Mouse (Mus musculus): Measurements from ENCODE around the gene Gm21750.
"Not testable (repeated sequence)": the region's sequence is repeated elsewhere in the genome, so short reads cannot be mapped to it uniquely, and the experiment has no call there.

The Gm21750 gene

GRCm38 (mm10) chr14:73660925-73661324, at the start of gene Gm21750:
TSS of gene Gm21750 (plus strand) at chr14:73661225.
- not testable (repeated sequence) for DNase-seq (ENCODE audit: low spot score in 2 of 2)

DNA sequence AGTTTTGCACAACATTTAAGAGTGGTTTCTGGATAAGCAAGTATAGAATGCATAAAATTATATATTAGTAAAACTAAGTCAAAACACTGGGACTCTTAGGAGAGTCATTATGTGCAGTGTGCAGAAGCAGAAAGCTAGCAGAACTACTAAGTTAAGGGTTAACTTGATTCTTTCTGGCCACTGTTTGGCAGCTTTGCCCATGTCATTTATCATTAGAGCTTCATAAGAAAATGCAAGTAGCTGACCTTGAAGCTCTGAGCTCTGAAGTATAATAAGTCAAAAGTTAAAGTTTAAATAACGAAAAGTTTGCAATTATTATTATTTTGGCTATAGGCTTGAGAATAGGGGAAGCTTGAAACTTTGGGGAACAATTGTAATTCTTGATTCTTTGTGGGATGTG, 46.1 kb upstream of the Gm21750 start:
- not testable (repeated sequence) for DNase-seq (ENCODE audit: low spot score in 2 of 2)

DNA sequence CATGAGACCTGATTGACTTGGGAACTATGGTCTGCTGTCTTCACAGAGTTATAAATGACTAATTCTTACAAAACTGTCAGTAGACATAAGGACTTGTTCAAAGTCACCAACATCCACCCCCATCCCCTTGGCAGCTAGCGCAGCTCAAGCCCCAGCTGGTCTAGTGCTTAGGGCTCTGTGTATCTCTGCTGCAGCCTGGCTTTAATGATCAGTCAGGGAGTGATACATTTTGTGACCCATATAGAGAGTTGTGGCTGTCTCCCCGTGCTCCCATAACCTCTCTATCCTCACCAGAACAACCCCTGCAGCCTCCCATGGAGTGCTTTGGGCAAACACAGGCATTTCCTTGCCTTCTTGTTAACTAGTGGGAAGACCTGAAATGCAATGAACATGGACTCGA, 40.1 kb upstream of the Gm21750 start:
- no peak for DNase-seq (ENCODE audit: low spot score in 2 of 2)

DNA sequence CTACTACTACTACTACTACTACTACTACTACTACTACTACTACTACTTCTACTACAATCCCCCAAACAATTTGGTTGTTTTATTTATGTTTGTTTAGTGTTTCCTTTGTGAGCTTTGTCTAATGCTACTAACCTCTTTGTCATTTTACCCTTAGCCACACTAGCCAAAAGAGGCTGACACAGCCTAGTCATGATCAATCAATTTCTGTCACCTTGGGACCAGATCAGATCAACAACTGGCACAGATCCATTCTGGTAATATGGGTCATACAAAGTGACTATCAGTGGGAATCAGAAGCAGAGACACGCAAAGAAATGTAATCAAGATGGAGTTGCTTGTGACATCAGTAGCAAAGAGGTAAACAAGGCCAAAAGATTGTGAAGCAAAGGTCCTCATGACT, 38.0 kb upstream of the Gm21750 start:
- DNase-seq (ENCODE audit: low spot score in 2 of 2): no peak

GRCm38 (mm10) chr14:73625469-73625868, 35.6 kb upstream of the Gm21750 start:
- no peak for DNase-seq (ENCODE audit: low spot score in 2 of 2)

DNA sequence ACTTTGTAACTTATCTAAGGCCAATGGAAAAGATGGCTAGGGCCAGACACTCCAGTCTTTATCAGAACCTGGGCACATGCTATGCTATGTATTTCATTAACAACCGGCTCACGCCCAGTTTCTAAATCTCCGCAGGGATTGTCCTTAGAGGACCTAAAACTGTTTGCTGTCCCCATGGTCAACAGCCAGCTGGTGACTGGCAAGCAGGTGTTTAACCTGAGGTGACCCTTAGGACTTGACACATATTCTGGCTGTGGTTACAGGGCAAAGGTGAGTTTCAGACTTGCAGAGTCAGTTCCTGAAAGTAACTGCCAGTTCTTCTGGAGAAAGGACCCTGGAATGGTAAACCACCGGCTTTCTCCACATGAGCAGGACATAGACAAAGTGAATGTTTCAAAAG, 29.5 kb upstream of the Gm21750 start:
- no peak for DNase-seq (ENCODE audit: low spot score in 2 of 2)

GRCm38 (mm10) chr14:73632648-73633263, 28.3 kb upstream of the Gm21750 start:
- DNase-seq (ENCODE audit: low spot score in 2 of 2): no peak

DNA sequence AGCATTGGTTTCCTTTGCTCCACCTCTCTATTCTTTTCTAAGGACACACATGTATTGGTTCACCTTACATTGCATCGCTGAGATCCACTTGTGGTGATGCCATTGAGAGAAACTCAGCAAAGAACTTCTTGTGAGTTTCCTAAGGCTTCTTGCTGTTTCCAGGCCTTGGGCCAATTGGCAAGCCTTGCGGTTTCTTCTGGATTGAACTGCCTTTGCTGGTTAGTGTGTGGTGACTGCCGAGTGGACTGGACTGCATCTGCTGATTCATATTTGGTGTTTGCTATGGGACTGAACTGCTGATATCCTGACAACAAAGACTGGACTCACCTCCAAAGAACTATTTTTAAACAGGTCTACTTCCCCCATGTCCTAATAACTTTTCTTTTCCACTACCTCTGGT, 26.7 kb upstream of the Gm21750 start:
- no peak for DNase-seq (ENCODE audit: low spot score in 2 of 2)

DNA sequence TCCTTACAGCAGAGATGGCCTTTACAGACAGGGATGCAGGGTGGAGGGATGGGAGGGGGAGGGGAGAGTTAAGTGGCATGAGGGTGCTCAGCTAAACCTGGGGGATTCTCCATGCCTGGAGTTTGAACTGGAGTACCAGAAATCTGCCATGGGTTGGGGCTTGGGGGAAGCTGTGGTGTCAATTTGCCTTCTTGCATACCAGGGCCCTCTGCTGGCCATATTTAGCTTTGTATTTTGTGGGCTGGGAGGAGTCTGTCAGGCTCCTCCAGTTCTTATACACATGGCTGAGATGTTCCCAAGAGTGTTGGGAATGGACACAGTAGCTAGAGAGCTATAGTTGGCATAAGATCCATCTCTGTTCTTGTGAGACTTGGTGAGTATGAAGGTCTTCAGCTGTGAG, 23.6 kb upstream of the Gm21750 start:
- DNase-seq (ENCODE audit: low spot score in 2 of 2): no peak

DNA sequence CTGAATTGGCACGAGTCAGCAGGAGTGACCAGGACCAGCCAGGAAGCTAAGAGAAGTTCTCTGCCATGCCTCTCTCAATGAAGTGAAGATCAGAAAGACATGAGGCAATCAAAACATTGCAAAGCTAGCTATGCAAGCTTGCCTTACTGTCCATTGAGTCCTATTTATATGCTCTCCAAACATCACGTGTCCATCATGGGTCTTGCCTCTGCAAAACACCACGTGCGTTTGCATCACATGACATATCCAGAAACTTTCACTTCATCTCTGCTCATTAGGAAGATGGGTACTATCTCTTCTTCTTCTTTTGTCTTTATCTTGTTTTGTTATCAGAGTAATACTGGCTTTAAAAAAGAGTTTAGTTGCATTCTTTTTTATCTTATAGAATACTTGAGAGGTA, 10.8 kb upstream of the Gm21750 start:
- DNase-seq (ENCODE audit: low spot score in 2 of 2): no peak

DNA sequence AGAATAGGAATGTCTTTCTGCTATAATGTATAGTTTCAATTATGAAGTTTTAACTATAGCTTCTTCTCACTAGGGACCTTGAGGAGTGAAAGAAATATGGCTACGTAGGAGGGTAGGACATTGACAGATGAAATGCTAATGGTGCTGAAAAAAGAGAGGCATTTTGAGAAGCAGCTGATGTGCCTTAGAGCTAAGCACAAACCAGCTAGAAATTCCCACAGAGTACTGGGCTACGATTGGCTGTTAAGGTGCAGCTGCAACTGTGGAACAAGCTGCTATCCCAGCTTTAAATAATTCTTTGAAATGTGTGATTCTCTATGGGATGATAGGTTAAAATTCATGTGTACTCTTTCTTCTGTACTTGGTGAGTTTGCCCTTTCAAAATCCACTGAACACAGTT, 9.1 kb downstream of the Gm21750 start:
- no peak for DNase-seq (ENCODE audit: low spot score in 2 of 2)

DNA sequence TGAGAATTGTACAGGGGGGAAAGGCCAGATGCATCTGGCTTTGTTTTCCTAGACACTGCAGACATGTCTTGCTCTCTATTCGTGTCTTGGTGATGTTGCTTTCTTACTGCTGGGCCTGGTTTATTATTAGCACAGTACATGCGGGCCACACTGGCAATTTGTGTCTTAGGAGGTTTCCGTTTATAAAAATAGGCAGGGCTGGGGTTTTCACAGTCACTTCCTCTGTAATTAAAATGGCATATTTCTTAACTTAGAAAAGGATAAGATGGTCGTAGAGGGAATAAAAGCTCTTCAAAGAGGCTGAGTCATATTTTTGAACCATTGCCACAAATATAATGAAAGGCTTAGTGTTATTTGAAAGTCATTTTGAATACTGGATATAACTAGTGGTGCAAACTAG, 26.7 kb downstream of the Gm21750 start:
- no peak for DNase-seq (ENCODE audit: low spot score in 2 of 2)

DNA sequence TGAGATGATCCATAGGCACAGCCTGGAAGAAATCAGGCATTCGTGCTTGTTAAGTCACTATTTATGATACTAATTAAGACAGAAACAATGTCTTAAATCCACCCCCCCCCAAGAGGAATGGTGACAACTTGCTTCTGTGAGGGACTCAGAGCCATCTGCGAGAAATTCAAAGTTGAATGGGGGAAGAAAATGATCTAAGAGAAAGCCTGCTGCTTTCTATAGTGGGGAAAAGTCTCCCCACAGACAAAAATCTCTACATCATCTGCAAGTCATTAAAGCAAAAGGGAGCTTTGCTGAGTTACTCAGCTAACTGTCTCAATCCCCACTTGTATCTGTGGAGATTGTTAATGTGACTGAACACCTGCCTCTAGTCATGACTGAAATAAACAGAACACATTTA, 27.4 kb downstream of the Gm21750 start:
- DNase-seq (ENCODE audit: low spot score in 2 of 2): no peak

DNA sequence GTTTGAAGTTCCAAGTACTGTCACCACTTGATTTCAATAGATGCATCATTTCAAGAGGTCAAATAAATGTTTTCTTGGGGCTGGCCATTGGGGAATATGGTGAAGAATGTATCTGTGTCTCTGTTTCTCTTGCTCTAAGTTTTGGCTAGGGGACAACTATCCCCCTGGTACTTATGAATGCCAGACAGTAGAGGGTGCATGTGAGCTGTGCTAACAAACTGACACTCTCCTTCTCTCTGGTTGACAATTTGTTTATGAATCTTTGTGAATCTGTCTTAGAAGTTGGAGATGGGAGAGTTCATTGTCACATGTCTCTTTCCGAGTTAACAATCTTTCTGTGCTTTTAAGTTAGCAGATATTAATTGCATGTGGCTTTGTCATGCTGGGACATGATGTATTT, 39.2 kb downstream of the Gm21750 start:
- no peak for DNase-seq (ENCODE audit: low spot score in 2 of 2)

GRCm38 (mm10) chr14:73709412-73710110, 48.5 kb downstream of the Gm21750 start:
- no peak for DNase-seq (ENCODE audit: low spot score in 2 of 2)

Measured in natural killer cell, adult 2 months (primary cell).